ENCODE assay signal across 8 mouse cellular contexts in the genomic region with DNA sequence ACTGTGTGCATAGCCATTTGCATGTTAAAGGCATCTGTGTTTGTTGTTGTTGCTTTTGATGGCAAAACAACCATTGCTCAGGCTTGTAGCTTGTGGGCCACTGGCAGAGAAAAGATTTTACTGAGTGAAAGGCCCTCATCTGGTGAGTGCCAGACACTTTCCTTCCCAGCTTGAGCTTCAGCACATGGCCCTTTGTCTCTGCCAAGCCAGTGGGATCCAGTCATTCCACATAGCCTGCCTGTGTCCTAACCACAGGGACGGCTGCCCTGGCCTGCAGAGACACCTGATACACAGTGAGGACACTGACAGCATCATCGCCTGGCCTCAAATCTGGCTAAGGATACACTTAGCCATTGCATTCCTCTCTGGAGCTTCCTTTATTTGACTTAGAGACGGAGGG.
DNase-seq lines count a peak whose midpoint lies in the region; ATAC-seq lines count a peak whose summit lies in the region.
"Had no signal": no experiment of that assay in that cellular context is flagged by ENCODE, and none has a peak within 500 bp of the region (broad histone marks: within the 10 kb centered on the region; RNA-seq: fewer than 3 reads in every experiment).

No protein-coding gene starts in this region.

- no peak overlapping the region for H3K4me3 ChIP-seq in hindbrain, embryonic 14.5 days (replicated peaks; ENCODE audit: low read length)
- H3K4me3 ChIP-seq in hindbrain, embryonic 12.5 days = no peak overlapping the region
- no peak overlapping the region for H3K4me3 ChIP-seq in heart, embryonic 10.5 days
- H3K4me3 ChIP-seq: lung, embryonic 15.5 days had no signal

- no peak overlapping the region for H3K27ac ChIP-seq in hindbrain, embryonic 14.5 days
- H3K27ac ChIP-seq in hindbrain, embryonic 12.5 days = no peak overlapping the region
- H3K27ac ChIP-seq in heart, embryonic 10.5 days = 0 out of 2 replicates have a peak overlapping the region, but pooled peaks have one; percentile 24
- H3K27ac ChIP-seq: lung, embryonic 15.5 days had no signal

- no peaks in the 10 kb centered on the region for H3K9me3 ChIP-seq in hindbrain, embryonic 14.5 days (ENCODE audit: control insufficient read depth, low read length)
- no peaks in the 10 kb centered on the region for H3K9me3 ChIP-seq in hindbrain, embryonic 12.5 days (replicated peaks)
- H3K9me3 ChIP-seq in heart, embryonic 10.5 days = no peaks in the 10 kb centered on the region
- H3K9me3 ChIP-seq: lung, embryonic 15.5 days had no signal

- 68% methylated on average over 3 of the region's 3 CpGs for WGBS in hindbrain, embryonic 14.5 days
- 60% methylated on average over 3 of the region's 3 CpGs for WGBS in hindbrain, embryonic 12.5 days
- 53% methylated on average over 3 of the region's 3 CpGs for WGBS in heart, embryonic 10.5 days

- H3K9ac ChIP-seq in hindbrain, embryonic 14.5 days = no peak overlapping the region
- H3K9ac ChIP-seq in hindbrain, embryonic 12.5 days = no peak overlapping the region
- H3K9ac ChIP-seq: lung, embryonic 15.5 days had no signal

- no peaks in the 10 kb centered on the region for H3K36me3 ChIP-seq in hindbrain, embryonic 14.5 days (replicated peaks; ENCODE audit: control insufficient read depth, insufficient read depth)
- no peaks in the 10 kb centered on the region for H3K36me3 ChIP-seq in hindbrain, embryonic 12.5 days
- H3K36me3 ChIP-seq in heart, embryonic 10.5 days = no peaks in the 10 kb centered on the region
- H3K36me3 ChIP-seq: lung, embryonic 15.5 days had no signal

- DNase-seq in hindbrain, embryonic 14.5 days (ENCODE audit: low spot score) = no peak
- peak; percentile 37 for DNase-seq in 3T3-L1 (ENCODE audit: low read depth, low spot score)
- DNase-seq in adipocyte (ENCODE audit: low spot score) = peak; percentile 84
- no peak for DNase-seq in heart, embryonic 10.5 days (ENCODE audit: low spot score)
- no peak for DNase-seq in frontal cortex, postnatal 10 days (ENCODE audit: low spot score in 2 of 2)

- peak; percentile 51; the same call in 1 of the 2 replicates for ATAC-seq in hindbrain, embryonic 14.5 days (ENCODE audit: low FRiP score)
- no peak for ATAC-seq in hindbrain, embryonic 12.5 days (ENCODE audit: low FRiP score)
- no peak for ATAC-seq in activated CD4-positive, CD25-positive, alpha-beta regulatory T cell, adult 4 months

- no peaks in the 10 kb centered on the region for H3K27me3 ChIP-seq in hindbrain, embryonic 14.5 days (ENCODE audit: control insufficient read depth, insufficient read depth, low read length)
- H3K27me3 ChIP-seq in hindbrain, embryonic 12.5 days = no peaks in the 10 kb centered on the region
- H3K27me3 ChIP-seq in heart, embryonic 10.5 days (ENCODE audit: insufficient read depth, poor library complexity, severe bottlenecking) = no peaks in the 10 kb centered on the region
- H3K27me3 ChIP-seq: lung, embryonic 15.5 days had no signal

- H3K4me2 ChIP-seq in hindbrain, embryonic 14.5 days (replicated peaks) = no peak overlapping the region
- no peak overlapping the region for H3K4me2 ChIP-seq in hindbrain, embryonic 12.5 days (replicated peaks)
- H3K4me2 ChIP-seq: lung, embryonic 15.5 days had no signal

- H3K4me1 ChIP-seq in hindbrain, embryonic 14.5 days (replicated peaks; ENCODE audit: control insufficient read depth, insufficient read depth, low read length) = no peaks in the 10 kb centered on the region
- no peaks in the 10 kb centered on the region for H3K4me1 ChIP-seq in hindbrain, embryonic 12.5 days
- peaks cover 20% of the 10 kb centered on the region for H3K4me1 ChIP-seq in heart, embryonic 10.5 days

Comparison
In these comparisons a context has a peak if more than half of its experiments do, and no peak if none do; other contexts are left out.
1. DNase-seq: peak in 3T3-L1 (single experiment) and adipocyte (single experiment); none in hindbrain, embryonic 14.5 days (single experiment), heart, embryonic 10.5 days (single experiment) and frontal cortex, postnatal 10 days (0 of 2).